Mouse (Mus musculus) heart, adult 2 months (tissue): Measurements from ENCODE around the gene Prcp.

Experiments
- CTCF ChIP-seq: fragments of 200-600 bp; IDR thresholded peaks from 2 replicates; pipeline ENCODE4 v1.8.1; 2022; ENCODE audit warnings: antibody characterized with exemption, mild to moderate bottlenecking, moderate library complexity
- EP300 ChIP-seq: fragments of 200-500 bp; IDR thresholded peaks from 2 replicates; pipeline ENCODE4 v1.6.1; 2011; ENCODE audit warnings: low read depth, low read length, control low read depth; ENCODE audit not compliant: insufficient read depth

GRCm38 (mm10) chr7:92952210-92952609 is 77.9 kb downstream of the Prcp start:
- TF ChIP-seq CTCF (no peak), EP300 (no peak)
